Mouse (Mus musculus) bone marrow macrophage, adult 2 months (primary cell): ENCODE data around the gene Hist1h3f.

ENCODE experiments used
- CTCF ChIP-seq: IDR thresholded peaks from 2 replicates; pipeline ENCODE4 v1.5.1; 2012; ENCODE audit warnings: low read depth, mild to moderate bottlenecking, low read length, moderate library complexity
- POLR2A ChIP-seq: IDR thresholded peaks from 2 replicates; pipeline ENCODE4 v1.6.1; 2012; ENCODE audit warnings: mild to moderate bottlenecking, low read depth, low read length, borderline replicate concordance

DNA sequence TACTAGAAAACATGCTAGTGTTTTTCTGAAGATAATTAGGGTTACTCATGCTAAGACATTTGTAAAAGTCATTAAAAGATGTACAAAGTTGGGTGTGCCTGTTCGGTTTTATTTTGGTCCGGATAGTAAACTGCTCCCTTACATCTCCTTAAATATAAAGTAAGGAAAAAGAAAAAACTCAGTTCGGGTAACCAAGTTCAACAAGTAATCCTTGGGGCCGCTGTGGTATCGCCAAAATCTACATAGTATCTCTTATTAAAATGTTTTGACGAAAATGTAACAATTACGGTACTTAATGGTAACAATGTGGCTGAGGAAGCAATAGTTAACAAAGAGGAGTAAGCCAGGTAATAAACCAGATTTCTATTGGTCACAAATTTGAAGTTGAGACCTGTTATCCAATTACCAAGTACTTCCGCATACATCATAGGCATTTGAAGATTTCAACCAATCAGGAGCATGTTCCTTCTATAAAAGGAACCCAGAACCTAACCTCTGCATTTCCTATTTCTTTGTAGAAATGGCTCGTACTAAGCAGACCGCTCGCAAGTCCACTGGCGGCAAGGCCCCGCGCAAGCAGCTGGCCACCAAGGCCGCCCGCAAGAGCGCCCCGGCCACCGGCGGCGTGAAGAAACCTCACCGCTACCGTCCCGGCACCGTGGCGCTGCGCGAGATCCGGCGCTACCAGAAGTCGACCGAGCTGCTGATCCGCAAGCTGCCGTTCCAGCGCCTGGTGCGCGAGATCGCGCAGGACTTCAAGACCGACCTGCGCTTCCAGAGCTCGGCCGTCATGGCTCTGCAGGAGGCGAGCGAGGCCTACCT, at the start of gene Hist1h3f:
- TF ChIP-seq CTCF (no peak), POLR2A (0 out of 2 replicates have a peak, but pooled peaks have one; percentile 67)
